Mouse (Mus musculus) testis, postnatal 10 days (tissue): ENCODE measurements around the gene Tgif1.

Source experiments
- DNase-seq: peaks from one replicate; pipeline ENCODE4 v3.0.0; 2021; ENCODE audit warnings: low spot score

Gene Tgif1

DNA sequence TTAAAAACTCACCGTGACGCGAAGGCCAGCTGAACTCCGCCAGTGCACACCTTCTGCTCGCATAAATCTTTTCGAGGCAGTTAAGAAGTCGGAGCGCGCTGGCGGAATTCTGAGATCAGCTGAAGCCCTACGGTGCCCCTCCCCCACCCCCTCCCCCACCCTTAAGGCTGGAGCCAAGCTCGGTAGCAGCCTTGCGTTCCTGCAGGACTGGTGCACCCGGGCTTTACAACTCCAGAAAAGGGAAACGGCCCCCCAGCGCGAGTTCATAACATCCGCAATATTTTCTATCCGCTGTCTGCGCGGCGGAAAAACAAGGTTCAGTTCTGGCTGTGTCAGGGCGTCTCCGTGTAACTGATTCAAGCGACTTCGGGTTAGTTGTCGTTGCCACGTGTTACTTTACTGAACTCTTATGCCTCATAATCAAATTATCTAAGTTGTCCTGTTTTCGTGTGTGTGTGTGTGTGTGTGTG, at the start of gene Tgif1:
Tgif1 (minus strand) TSS at position 111 of the 470 bp plus-strand sequence.
- DNase-seq, result peak; percentile 62

DNA sequence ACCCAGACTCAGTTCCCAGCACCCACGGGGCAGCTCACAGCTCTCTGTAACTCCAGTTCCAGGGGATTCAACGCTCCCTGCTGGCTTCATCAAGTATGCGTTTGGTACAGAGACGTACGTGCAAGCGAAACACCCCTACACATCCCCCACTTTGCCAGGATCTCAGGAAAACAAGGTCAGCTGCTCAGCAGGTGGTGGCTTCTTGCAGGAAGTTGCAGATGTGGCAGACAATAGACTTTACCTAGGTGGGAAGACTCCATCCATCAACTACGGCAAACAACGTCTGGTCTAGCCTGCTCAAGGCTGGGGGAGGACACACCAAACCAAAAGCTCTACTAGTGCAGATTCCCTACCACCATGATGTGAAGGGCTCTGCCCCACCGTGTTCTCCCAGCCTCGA, 47.3 kb upstream of the Tgif1 start:
- DNase-seq, result no peak

DNA sequence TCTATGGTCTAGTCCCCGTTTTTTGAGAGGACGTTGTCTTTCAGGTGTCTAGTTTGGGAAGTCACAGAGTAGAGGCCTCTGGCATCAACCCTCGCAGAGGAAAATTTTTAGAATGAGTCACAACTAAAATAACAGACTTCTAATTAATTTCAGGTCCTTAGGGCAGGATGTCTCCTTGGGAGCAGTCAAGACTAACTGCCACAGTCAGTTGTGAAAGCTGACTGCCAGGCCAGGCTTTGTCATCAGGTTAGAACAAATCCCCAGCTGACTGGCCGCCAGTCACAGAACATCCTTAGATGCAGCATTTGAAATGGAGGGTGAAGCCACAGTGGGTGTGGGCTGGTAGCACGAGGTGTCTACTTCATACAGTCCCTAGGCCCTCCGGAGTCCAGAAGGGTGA, 46.3 kb upstream of the Tgif1 start:
- DNase-seq, result no peak

DNA sequence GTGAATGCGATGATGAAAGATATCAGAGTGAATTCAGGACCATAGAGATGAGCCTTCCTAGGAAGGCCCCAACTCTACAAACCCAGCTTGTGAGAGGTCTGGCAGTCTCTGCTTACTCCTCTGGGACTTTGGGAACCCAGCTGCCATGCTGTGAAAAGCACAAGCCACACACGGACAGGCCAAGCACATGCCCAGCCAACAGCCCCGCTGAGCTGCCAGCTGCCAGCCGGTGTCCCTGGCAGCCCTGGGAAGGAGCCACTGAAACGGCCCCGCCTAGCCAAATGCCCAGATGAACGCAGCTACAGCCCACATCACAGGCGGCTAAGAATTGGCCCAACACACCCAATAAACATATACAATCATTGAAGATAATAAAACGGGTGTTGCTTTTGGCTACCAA, 41.5 kb upstream of the Tgif1 start:
- no peak for DNase-seq

DNA sequence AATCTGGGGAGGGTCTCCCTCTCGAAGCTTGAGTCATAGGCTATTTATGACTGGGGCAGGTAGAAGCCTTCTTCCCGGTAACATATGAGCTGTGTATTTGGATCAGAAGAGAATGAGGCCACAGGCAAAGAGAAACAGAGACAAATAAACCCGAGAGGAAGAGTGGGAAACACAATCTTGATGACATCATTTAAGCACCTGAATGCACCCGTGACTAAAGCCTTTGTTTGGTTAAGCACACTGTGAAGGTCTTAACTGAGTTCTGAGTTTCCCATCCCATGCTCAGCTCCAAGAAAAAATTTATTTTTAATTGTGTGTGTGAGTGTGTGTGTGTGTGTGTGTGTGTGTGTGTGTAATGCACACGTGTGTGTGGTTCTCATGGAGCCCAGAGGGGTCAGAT, 39.8 kb upstream of the Tgif1 start:
- no peak for DNase-seq

DNA sequence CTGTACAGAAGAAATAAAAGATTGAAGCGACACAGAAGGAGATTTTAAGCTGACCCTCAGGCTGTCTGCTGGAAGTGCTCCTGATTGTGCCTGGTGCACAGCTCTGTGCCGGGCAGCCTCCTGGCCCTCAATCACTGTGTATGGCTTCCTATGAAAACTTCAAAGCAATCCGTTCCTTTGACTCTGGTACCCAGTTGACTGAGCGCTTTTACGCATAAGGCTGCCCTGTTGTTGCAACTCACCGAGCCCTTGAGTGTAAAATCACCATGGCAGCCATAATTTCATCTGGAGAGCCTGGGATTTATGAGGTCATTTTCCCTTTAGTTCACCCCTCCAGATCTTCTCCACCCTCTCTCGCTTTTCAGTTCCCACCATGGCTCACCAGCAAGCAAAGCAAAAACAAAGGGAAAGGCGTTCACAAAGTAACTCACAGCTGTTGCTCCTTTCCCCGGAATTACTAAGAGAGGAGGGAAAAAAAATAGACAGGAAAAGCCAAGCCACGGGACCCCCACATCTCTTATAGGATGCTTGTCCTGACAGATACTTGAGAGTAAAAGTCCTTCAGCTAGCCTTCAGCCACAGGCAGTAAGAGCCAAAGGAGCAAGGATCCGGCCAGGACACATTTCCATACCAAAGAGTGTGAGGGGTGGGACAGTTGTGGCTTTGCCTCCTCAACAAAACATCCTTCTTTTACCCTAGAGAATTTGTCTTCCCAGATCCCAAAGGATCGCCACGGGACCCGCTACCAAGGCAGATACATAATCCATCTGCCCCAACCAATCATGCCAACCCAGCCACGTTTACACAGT, 39.1 kb upstream of the Tgif1 start:
- no peak for DNase-seq

DNA sequence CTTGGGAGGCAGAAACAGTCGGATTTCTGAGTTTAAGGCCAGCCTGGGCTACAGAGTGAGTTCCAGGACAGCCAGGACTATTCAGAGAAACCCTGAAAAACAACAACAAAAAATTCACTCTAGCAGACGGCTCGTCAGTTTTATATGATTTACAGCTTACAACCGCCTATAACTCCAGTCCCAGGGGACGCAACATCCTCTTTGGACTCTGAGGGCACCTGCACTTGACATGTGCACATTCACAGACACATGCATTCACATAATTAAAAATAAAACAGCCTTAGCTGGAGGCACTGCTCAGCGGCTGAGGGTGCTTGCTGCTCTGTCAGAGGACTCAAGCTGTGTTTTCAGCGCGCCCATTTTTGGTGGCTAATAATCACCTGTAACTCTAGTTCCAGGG, 37.2 kb upstream of the Tgif1 start:
- DNase-seq, result no peak

DNA sequence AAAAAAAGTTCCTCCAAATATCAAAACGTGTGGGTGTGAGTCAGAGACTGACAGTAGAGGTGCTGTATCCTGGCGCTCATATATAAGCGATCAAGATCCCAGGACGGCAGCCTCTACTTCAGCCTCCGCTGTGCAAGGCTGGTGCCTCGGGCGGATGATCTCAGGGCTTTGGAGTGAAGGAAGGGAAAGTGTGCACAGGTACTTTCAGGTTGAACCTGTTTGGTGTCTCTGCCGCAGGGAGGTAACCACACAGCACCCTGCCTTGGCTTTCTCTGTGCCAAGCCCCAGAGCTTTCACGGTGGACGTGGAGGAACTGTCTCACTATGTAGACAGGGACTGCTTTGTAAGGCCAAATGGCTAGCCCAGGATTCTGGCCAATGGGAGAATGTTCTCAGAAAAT, 35.3 kb upstream of the Tgif1 start:
- no peak for DNase-seq

DNA sequence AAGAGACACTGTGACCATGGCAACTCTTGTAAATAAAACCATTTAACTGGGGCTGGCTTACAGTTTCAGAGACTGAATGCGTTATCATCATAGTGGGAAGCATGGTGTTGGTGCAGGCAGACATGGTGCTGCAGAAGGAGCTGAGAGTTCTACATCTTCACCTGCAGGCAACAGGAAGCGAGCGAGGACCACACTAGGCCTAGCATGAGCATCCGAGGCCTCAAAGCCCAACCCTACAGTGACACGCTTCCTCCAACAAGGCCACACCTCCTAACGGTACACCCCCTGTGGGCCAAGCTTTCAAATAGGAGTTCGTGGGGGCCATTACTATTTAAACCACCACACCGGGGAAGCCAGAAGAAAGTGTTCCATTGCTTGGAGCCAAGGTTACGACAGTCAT, 34.5 kb upstream of the Tgif1 start:
- no peak for DNase-seq

DNA sequence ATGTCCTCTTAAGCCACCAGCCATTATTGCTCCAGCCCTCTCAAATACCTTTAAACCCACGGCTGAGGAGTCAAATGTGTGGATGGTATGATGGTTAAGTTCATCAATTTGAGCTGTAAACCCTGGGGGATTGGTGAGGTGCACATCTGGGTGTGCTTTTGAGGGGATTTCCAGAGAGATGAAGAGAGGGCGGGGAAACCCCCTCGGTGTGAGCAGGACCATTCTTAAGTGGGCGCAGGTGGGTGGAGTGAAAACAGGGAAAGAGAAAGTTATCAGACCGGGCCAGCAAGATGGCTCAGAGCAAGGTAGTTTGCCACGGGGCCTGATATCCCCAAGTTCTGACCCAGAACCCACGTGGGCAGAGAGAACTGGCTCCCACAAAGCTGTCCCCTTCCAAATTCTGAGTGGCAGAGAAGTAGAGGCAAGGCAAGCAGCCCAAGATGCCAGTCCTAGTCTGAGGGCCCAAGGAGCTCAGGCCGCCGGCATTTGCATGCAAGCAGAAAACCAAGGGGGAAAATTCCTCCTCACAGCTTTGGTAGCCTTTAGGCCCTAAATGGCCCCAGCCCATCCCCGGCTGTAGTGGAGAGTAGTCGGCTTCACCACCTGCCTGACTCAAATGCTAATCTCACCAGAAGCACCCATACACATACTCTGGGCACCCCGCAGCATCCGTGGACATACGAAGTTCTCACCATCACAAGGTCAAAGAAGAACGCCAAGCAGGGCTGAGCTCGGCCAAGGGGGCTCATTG, 33.5 kb upstream of the Tgif1 start:
- no peak for DNase-seq

DNA sequence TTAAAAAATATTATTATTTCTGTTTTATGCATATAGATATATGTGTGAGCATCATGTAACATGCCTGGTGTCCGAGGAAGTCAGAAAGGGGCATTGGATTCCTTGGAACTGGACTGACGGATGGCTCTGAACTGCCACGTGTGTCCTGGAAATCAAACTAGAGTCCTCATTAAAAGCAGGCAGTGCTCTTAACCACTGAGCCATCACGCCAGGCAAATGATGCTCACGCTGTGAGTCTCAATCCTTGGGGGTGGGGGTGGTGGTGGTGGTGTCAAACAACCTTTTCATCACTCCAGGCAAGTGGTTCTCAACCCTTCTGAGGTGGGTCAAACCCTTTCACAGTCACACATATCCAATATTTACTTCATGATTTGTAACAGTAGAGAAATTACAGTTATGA, 32.5 kb upstream of the Tgif1 start:
- no peak for DNase-seq

DNA sequence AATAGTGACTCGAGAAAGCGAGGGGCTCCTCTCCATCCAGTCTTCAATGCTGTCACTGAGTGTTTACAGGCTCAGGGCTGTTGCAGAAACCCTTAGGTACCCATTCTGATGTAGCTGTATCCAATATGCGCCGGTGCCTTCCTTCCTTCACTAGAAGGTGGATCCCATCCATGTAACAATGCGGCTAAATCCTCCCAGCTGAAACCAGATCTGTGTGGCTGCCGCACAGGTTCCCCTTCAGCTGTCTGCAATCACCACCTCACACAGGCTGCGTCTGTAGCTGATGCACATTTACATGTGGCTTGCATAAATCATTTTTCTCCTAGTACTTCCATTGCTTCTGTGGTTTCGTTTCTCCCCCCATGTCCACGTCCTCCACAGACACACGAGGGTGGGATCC, 28.6 kb upstream of the Tgif1 start:
- no peak for DNase-seq

DNA sequence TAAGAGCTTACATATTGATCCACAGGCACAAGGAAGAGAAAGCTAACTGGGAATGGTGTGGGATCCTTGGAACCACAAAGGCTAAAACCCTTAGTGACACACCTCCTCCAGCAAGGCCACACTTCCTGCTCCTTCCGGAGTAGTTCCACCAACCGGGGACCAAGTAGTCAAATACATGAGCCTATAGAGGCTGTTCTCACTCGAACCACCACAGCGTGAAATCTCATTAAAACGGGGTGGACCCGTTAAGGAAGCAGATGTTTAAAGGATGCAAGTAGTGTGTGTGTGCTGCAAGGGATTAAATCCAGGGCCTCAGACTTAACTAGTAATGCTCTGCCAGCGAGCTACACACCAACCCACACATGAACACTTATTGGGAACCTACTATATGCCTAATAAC, 27.8 kb upstream of the Tgif1 start:
- DNase-seq, result no peak

DNA sequence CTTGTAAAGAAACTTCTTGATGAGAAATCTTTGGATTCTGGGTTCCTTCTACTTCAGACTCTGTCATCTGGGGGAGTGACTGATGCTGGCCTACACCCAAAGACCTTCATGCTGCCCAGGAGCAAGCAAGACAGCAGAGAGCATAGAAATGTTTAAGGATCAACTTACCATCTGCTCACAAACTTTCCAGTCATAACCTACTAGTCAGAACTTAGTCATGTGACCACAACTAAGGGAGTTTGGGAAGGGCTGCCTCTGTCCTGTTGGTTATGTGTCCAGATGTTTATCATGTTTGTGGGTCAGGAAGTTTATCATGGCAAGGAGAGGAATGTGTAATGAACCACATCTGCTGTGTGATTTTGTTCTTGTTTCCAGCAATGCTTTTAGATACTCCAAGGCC, 24.9 kb upstream of the Tgif1 start:
- DNase-seq, result no peak

DNA sequence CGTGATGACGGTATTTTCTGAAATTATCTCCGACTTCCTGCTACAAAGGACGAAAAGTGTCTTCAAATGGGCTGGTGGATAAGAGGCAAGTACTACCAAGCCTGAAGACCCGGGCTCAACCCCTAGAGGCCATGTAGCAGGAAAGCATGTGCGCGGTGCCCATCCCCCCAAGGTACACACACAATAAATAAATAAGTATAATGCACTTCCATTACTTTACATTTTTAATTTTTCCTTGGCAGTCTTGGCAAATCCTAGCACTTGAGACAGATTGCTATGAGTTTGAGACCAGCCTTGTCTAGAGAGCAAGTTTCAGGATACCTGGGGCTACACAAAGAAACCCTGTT, 20.4 kb upstream of the Tgif1 start:
- no peak for DNase-seq

DNA sequence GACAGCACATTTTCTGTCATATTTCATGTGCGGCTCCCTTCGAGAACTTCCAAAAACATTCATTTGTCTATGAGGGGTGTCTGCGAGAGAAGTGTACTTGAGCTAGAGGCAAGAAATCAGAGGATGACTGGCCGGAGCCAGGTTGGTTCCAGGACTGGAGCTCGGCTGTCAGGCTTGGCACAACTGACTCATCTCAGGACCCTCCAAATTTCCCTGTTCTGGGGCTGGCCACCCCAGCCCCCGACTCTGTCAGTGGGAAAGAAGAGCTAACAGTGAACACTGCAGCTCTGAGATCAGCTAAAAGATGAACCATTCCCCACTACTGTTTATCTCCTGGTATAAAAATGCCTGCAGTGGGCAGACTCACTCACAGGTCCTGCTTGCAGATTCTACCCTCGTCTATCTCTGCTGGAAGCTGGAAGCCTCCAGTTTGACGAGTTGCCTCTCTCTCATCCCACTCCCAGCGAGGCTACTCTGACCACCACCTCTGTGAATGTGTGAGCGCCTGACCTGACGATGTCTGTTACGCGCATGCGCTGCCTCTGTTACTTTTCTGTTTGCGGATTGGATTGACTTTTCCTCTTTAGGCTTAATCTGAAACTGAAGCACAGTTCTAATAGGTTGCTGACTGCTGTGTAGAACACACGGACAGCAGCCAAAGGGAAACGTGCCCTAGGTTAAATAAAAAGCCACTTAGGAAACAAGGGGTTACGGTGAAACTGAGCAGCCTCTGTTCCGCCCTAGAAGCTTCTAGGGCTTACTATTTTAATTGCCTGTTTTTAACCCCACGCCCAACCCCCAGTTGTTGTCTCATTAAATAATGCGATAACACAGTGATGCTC, 19.8 kb upstream of the Tgif1 start:
- DNase-seq, result no peak

DNA sequence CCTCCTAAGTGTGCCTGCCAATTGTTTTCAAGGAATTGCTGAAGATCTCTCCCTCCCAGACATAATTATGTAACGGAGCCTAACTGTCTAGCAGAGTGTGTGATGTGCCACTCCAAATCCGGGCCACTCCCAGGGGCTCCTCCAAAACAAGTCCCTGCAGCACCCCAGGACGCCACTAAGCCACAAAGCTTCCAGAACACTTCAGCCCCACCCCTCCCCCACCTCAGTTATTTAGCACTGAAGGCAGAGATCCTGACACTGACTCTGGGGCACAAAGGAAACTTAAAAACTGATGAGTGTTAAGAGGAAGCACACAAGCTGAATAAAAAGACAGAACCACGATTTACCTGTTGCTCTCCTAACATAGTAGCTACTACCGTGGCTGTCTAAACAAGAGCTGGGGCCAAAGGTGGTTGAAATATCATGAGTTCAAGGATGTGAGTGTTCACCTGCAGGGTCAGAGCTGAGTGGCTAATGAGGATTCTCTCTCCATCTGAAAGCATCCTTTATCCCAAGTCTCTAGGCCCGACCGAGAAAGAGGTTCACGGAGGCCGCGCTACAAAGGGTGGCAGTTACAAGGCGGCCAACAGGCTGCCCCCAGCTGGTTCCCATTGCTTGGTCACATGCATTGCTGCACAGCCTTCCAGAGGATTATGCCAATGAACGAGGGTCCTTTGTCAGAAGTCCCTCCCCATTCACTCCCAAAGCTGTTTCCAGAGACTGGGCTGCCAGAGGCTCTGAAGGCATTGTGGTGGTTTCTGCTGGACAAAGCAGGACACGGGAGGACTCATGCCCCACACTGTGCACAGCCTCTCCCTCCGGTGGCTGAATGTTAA, 19.0 kb upstream of the Tgif1 start:
- no peak for DNase-seq

DNA sequence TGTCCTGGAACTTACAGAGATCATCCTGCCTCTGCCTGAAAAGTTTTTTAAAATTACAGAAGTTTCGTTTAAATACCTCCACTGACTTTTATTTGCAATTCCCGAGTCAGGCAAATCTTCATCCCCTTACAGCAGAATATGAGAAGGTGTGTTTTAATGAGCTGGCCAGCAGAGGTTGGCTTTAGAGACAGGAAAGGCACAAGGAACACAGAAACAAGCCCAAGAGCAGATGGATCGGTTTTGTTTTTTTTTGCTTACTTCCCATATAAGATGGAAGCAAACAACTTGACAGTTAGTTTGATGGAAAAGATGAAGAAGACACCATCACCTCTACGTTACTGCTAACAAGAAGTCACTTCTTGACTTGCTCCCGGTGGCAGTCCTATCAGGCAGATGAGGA, 18.3 kb upstream of the Tgif1 start:
- DNase-seq, result no peak

DNA sequence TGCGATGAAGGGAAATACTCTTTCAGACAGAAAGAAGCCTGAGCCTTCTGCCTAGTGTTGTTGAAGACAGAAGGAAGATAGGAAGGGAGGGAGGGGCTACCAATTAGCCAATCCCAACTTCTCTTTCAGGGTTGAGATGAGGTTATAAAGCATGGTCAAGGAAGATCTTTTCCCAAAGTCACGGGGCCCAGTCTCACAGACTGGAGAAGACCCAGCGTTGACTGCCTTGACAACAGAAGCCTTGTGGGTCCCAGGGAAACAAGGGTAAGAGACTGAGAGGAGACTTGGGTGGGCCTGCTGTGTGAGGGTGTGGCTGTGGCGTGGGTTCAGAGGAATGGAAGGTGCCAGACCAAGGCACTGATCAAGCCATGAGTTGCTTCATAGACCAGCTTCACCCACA, 17.2 kb upstream of the Tgif1 start:
- DNase-seq, result no peak

DNA sequence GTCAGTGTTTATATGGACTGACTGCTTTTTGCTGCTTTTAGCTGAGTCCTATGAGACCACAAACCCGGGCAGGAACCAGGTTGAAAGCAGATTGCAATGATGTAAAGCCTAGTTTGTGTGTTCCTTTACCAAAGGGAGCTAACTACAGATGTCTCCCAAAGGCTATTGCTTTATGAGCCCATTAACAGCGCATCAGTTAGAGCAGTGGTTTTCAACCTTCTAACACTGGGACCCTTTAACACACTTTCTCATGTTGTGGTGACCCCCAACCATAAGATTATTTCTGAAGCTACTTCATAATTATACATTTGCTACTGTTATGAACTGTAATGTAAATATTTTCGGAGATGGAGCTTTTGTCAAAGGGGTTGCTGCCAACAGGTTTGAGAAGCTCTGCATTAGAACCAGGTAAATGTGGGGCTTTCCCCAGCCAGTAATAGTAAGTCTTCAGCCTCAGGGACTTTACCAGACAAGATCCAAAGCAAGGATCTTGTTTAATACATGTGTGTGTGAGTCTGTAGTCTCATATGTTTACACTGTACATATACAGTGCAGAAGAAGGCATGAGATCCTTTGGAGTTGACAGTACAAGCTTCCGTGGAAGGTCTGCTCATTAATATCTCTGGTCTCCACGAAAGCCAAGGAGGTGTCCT, 15.4 kb upstream of the Tgif1 start:
- no peak for DNase-seq

DNA sequence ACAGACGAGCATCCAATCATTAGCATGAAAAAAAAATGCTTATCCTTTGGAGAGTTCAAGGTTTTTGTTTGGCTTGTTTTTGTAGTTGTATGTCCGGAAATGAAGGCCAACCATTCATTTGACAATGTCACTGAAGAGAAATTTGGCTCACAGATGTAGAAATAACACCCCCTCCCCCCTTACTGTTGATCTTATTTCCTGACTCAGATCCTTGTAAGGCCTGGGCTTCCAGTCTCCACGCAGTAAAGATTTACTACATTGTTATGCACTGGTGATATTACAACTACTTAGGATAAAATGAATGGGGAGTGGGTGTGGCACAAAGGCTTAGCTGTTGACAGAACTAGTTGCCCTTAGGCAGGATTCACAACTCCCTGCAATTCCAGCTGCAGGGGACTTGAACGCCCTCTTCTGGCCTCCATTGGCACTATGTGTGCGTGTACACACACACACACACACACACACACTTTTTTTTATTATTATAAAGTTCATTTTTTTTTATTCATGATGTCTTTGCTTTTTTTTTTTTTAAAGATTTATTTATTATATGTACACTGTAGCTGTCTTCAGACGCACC, 13.3 kb upstream of the Tgif1 start:
- no peak for DNase-seq
